Comparison of ENCODE assay signal across 8 mouse cellular contexts in the genomic region with DNA sequence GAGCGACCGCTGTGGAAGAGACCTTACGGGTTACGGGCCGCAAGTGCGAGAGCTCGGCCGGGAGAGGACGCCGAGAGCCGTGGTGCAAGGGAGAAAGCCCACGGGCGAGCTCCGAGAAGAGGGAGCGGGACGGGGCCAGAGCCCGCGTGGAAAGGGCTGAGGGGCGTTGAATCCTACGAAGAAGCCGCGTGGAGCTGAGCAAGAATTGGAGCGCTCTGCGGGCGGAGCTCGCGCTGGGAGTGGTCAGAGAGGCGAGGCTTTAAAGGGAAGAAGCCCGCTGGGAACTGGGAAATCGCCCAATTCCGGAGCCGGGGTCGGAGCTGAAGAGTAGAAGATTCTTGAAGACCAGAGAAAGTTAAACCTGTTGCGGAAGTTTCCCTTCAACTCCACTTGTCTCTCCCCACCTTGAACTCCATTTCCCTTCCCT. TPM values are rescaled to one million over a fixed set of nuclear protein-coding genes. Genes with fewer than 3 reads are reported as not detected.
DNase-seq lines count a peak whose midpoint lies in the region; ATAC-seq and TF ChIP-seq lines count a peak whose summit lies in the region.

No protein-coding gene starts in this region.

- peak overlapping the region; percentile 98 for H3K4me2 ChIP-seq in hindbrain, postnatal 0 days (ENCODE audit: low read depth, low read length)
- H3K4me2 ChIP-seq in limb, embryonic 14.5 days (replicated peaks; ENCODE audit: low read depth, low read length, severe bottlenecking) = peak overlapping the region; percentile 97
- H3K4me2 ChIP-seq in midbrain, embryonic 12.5 days (replicated peaks) = peak overlapping the region; percentile 81

- TF ChIP-seq POLR2A in limb, embryonic 14.5 days (IDR thresholded peaks at IDR 0.05; ENCODE audit: borderline replicate concordance, extremely low read depth, insufficient read depth, insufficient read length) = no peak

- no peaks in the 10 kb centered on the region for H3K9me3 ChIP-seq in hindbrain, postnatal 0 days (ENCODE audit: low read length)
- H3K9me3 ChIP-seq in limb, embryonic 14.5 days (ENCODE audit: control insufficient read depth, low read length) = no peaks in the 10 kb centered on the region
- H3K9me3 ChIP-seq in midbrain, embryonic 12.5 days = no peaks in the 10 kb centered on the region

- DNase-seq in left cerebral cortex, adult 2 months (ENCODE audit: extremely low spot score in 1 of 2, low spot score in 2 of 2) = peak; percentile 35 to 54
- DNase-seq in left cerebral cortex, adult 11 months (ENCODE audit: low spot score) = no peak
- DNase-seq in cerebellum, postnatal 36 days = peak; percentile 41 to 49
- peak; percentile 72 for DNase-seq in gastrocnemius, postnatal 14 days
- peak; percentile 68 for DNase-seq in hindbrain, postnatal 0 days (ENCODE audit: low spot score)
- peak; percentile 68 for DNase-seq in limb, embryonic 14.5 days (ENCODE audit: low spot score)
- DNase-seq in urinary bladder, postnatal 10 days (ENCODE audit: low spot score) = peak; percentile 18

- 0% methylated on average over 33 of the region's 34 CpGs for WGBS in hindbrain, postnatal 0 days
- WGBS in limb, embryonic 14.5 days = 0% methylated on average over 34 of the region's 34 CpGs
- WGBS in midbrain, embryonic 12.5 days = under 1% methylated on average over 34 of the region's 34 CpGs

- no peaks in the 10 kb centered on the region for H3K36me3 ChIP-seq in hindbrain, postnatal 0 days (ENCODE audit: insufficient read depth, low read length)
- no peaks in the 10 kb centered on the region for H3K36me3 ChIP-seq in limb, embryonic 14.5 days (ENCODE audit: control insufficient read depth, insufficient read depth, low read length)
- H3K36me3 ChIP-seq in midbrain, embryonic 12.5 days = no peaks in the 10 kb centered on the region

- H3K4me1 ChIP-seq in hindbrain, postnatal 0 days (ENCODE audit: insufficient read depth, low read length) = peaks cover 10% of the 10 kb centered on the region
- peaks cover 32% of the 10 kb centered on the region for H3K4me1 ChIP-seq in limb, embryonic 14.5 days (ENCODE audit: control insufficient read depth, insufficient read depth, low read length)
- H3K4me1 ChIP-seq in midbrain, embryonic 12.5 days = peaks cover 42% of the 10 kb centered on the region

- intact Hi-C loops in left cerebral cortex, adult 2 months (cut with DNase I) = loop anchor here (5.0 to 10.0 kb wide), 3 partner anchors 46 to 236 kb away; no protein-coding TSS in a partner anchor
- intact Hi-C loops in gastrocnemius, postnatal 14 days (cut with DNase I; ENCODE audit: low total_unique reads) = loop anchor here (5.0 kb wide), 1 partner anchor 101 kb away; no protein-coding TSS in a partner anchor

- peak overlapping the region; percentile 35 for H3K9ac ChIP-seq in hindbrain, postnatal 0 days (replicated peaks; ENCODE audit: low read length)
- H3K9ac ChIP-seq in limb, embryonic 14.5 days (ENCODE audit: low read depth, low read length, severe bottlenecking) = peak overlapping the region; percentile 61
- H3K9ac ChIP-seq in midbrain, embryonic 12.5 days (replicated peaks) = peak overlapping the region; percentile 60

- H3K27me3 ChIP-seq in hindbrain, postnatal 0 days (ENCODE audit: insufficient read depth, low read length) = no peaks in the 10 kb centered on the region
- no peaks in the 10 kb centered on the region for H3K27me3 ChIP-seq in limb, embryonic 14.5 days (ENCODE audit: control insufficient read depth, insufficient read depth, low read length)
- no peaks in the 10 kb centered on the region for H3K27me3 ChIP-seq in midbrain, embryonic 12.5 days

- H3K27ac ChIP-seq in left cerebral cortex, adult 2 months = peak overlapping the region; percentile 29
- H3K27ac ChIP-seq in hindbrain, postnatal 0 days = peak overlapping the region; percentile 48; the same call in 1 of the 2 replicates
- peak overlapping the region; percentile 80 for H3K27ac ChIP-seq in limb, embryonic 14.5 days (replicated peaks; ENCODE audit: low read depth, low read length)
- peak overlapping the region; percentile 86 for H3K27ac ChIP-seq in midbrain, embryonic 12.5 days (replicated peaks)

- H3K4me3 ChIP-seq in left cerebral cortex, adult 2 months = peak overlapping the region; percentile 66
- H3K4me3 ChIP-seq in hindbrain, postnatal 0 days (ENCODE audit: low read length) = peak overlapping the region; percentile 74
- H3K4me3 ChIP-seq in limb, embryonic 14.5 days (replicated peaks; ENCODE audit: low read length) = peak overlapping the region; percentile 72
- H3K4me3 ChIP-seq in midbrain, embryonic 12.5 days = peak overlapping the region; percentile 64

- TF ChIP-seq CTCF in left cerebral cortex, adult 2 months (IDR thresholded peaks at IDR 0.05) = no peak
- TF ChIP-seq CTCF in hindbrain, postnatal 0 days (IDR thresholded peaks at IDR 0.05; ENCODE audit: low read depth) = no peak

- no peak for ATAC-seq in hindbrain, postnatal 0 days
- ATAC-seq in limb, embryonic 14.5 days (ENCODE audit: low FRiP score, low read depth) = no peak
- ATAC-seq in midbrain, embryonic 12.5 days (ENCODE audit: low FRiP score, low read depth) = no peak

RNA-seq across cellular contexts. Expression of gene Fam72a, which starts 0.4 kb away (rescaled TPM):
- 1 to 10 TPM in 1 of 2 experiments, under 1 TPM in 1; 0.96 to 1.3 TPM for total RNA-seq in left cerebral cortex, adult 2 months (2021)
- total RNA-seq in gastrocnemius, postnatal 14 days (2021) = under 1 TPM; 0.49 to 0.72 TPM
- 0.11 TPM in 1 of 2 replicates, not detected in the other for total RNA-seq in hindbrain, postnatal 0 days (2014; rRNA removed)
- 0.98 and 1.4 TPM in 2 replicates for polyA plus RNA-seq in hindbrain, postnatal 0 days (2015; fragmentation: Nextera tagmentation; extraction: Ambion mirVana)
- polyA plus RNA-seq in limb, embryonic 14.5 days (2012; rRNA removed) = 1.8 and 2.5 TPM in 2 replicates
- 2.1 and 2.3 TPM in 2 replicates for polyA plus RNA-seq in limb, embryonic 14.5 days (2014; fragmentation: Nextera tagmentation; extraction: Ambion mirVana)
- 4.1 TPM in 2 replicates for polyA plus RNA-seq in midbrain, embryonic 12.5 days (2016; fragmentation: Nextera tagmentation; extraction: Ambion mirVana)

RNA-seq across cellular contexts. Expression of gene Srgap2, which starts 0.9 kb away (rescaled TPM):
- 10 to 100 TPM; 86.4 to 89.3 TPM for total RNA-seq in left cerebral cortex, adult 2 months (2021)
- 10 to 100 TPM; 21.2 to 21.5 TPM for total RNA-seq in gastrocnemius, postnatal 14 days (2021)
- total RNA-seq in hindbrain, postnatal 0 days (2014; rRNA removed) = 62.8 and 69.3 TPM in 2 replicates
- polyA plus RNA-seq in hindbrain, postnatal 0 days (2015; fragmentation: Nextera tagmentation; extraction: Ambion mirVana) = 23.3 and 24.5 TPM in 2 replicates
- polyA plus RNA-seq in limb, embryonic 14.5 days (2012; rRNA removed) = 38.9 and 43.1 TPM in 2 replicates
- polyA plus RNA-seq in limb, embryonic 14.5 days (2014; fragmentation: Nextera tagmentation; extraction: Ambion mirVana) = 20.5 and 23.6 TPM in 2 replicates
- 18.9 and 19.9 TPM in 2 replicates for polyA plus RNA-seq in midbrain, embryonic 12.5 days (2016; fragmentation: Nextera tagmentation; extraction: Ambion mirVana)

Comparison
In these comparisons a context has a peak if more than half of its experiments do, and no peak if none do; other contexts are left out.
1. H3K27ac ChIP-seq: peak in every context shown above with its lines; median percentile 86 in midbrain, embryonic 12.5 days; 80 in limb, embryonic 14.5 days; 48 in hindbrain, postnatal 0 days; 29 in left cerebral cortex, adult 2 months.